Mouse (Mus musculus) liver, adult 2 months (tissue): ENCODE data around the gene Zzef1. TPM values are rescaled to one million over a fixed set of nuclear protein-coding genes. Genes with fewer than 3 reads are reported as not detected.

Experiments used
- DNase-seq: peaks from one replicate; pipeline ENCODE4 v3.0.0-alpha.2; 2011; ENCODE audit warnings: low read depth, low spot score; ENCODE audit errors: extremely low read depth
- H3K27ac ChIP-seq: fragments of 200-500 bp; replicated peaks from 2 replicates; pipeline ENCODE4 v1.5.1; 2012; ENCODE audit warnings: low read depth, mild to moderate bottlenecking, control low read depth, inconsistent platforms, low read length; ENCODE audit not compliant: insufficient read depth
- H3K27me3 ChIP-seq: fragments of 200-500 bp; 2 replicates; pipeline ENCODE4 v1.6.1; 2012; ENCODE audit warnings: mild to moderate bottlenecking, moderate library complexity, low read length, inconsistent platforms; ENCODE audit not compliant: control insufficient read depth, insufficient read depth
- H3K36me3 ChIP-seq: fragments of 200-500 bp; 2 replicates; pipeline ENCODE4 v1.6.1; 2012; ENCODE audit warnings: low read length, inconsistent platforms; ENCODE audit not compliant: control insufficient read depth, insufficient read depth
- H3K4me1 ChIP-seq: fragments of 200-500 bp; 2 replicates; pipeline ENCODE4 v1.6.1; 2011; ENCODE audit warnings: low read length; ENCODE audit not compliant: control insufficient read depth, insufficient read depth
- H3K4me3 ChIP-seq: fragments of 200-500 bp; 2 replicates; pipeline ENCODE4 v1.5.1; 2011; ENCODE audit warnings: low read depth, mild to moderate bottlenecking, control low read depth, low read length, moderate library complexity; ENCODE audit not compliant: insufficient read depth
- H3K79me2 ChIP-seq: fragments of 200-500 bp; 2 replicates; pipeline ENCODE4 v1.6.1; 2012; ENCODE audit warnings: inconsistent platforms, mild to moderate bottlenecking, low read length, moderate library complexity; ENCODE audit not compliant: control insufficient read depth, insufficient read depth
- H3K9ac ChIP-seq: fragments of 200-500 bp; 2 replicates; pipeline ENCODE4 v1.6.1; 2012; ENCODE audit warnings: low read depth, mild to moderate bottlenecking, control low read depth, inconsistent platforms, low read length
- CTCF ChIP-seq: fragments of 200-500 bp; IDR thresholded peaks from 2 replicates; pipeline ENCODE4 v1.5.1; 2011; ENCODE audit warnings: low read depth, low read length, control low read depth
- POLR2A ChIP-seq: fragments of 200-500 bp; IDR thresholded peaks from 2 replicates; pipeline ENCODE4 v1.6.1; 2011; ENCODE audit warnings: low read length, control low read depth; ENCODE audit not compliant: insufficient read depth; ENCODE audit errors: extremely low read depth
- WGBS: fragments of 180-500 bp; shearing (Covaris S2); methylation state at CpG from one replicate; pipeline ENCODE4 v1.1.7; 2018; 5-methylcytosine and 5-hydroxymethylcytosine counted together
- polyA plus RNA-seq: library from polyadenylated mRNA; depleted of rRNA; stranded (reverse); fragments of >200 nt; gene quantifications from 2 replicates; pipeline ENCODE4 v1.2.3, GENCODE M21; 2012
- total RNA-seq: library from RNA; depleted of rRNA; stranded (reverse); fragments of >200 nt; gene quantifications from 2 replicates; pipeline ENCODE4 v1.2.3, GENCODE M21; 2014

Zzef1 gene
- total and polyA plus RNA-seq, 2 experiments = 13.6 to 14.1 TPM

GRCm38 (mm10) chr11:72850419-72851131 is 54.5 kb downstream of the Zzef1 start:
- Histone ChIP-seq H3K27ac (no peak overlapping the region), H3K9ac (no peak overlapping the region), H3K4me3 (no peak overlapping the region), H3K27me3 (no peaks in the 10 kb centered on the region), H3K4me1 (no peaks in the 10 kb centered on the region), H3K79me2 (no peaks in the 10 kb centered on the region), H3K36me3 (peaks cover 67% of the 10 kb centered on the region)
- WGBS = 95% methylated on average over 9 of the region's 9 CpGs
- TF ChIP-seq POLR2A (no peak), CTCF (no peak)
- no peak for DNase-seq

- no peaks in the 10 kb centered on the region for H3K79me2 ChIP-seq
- WGBS = 92% methylated on average over 4 of the region's 4 CpGs
- H3K27ac ChIP-seq = no peak overlapping the region
- no peak overlapping the region for H3K9ac ChIP-seq
- no peak for TF ChIP-seq CTCF
- no peak for TF ChIP-seq POLR2A
- H3K4me3 ChIP-seq = no peak overlapping the region
- peaks cover 71% of the 10 kb centered on the region for H3K36me3 ChIP-seq
- no peak for DNase-seq
- no peaks in the 10 kb centered on the region for H3K27me3 ChIP-seq
- no peaks in the 10 kb centered on the region for H3K4me1 ChIP-seq
These were observed 55.2 kb downstream of the Zzef1 start for GRCm38 (mm10) chr11:72851214-72851613.

- H3K36me3 ChIP-seq = peaks cover 72% of the 10 kb centered on the region
- H3K27me3 ChIP-seq = no peaks in the 10 kb centered on the region
- H3K4me3 ChIP-seq = no peak overlapping the region
- H3K27ac ChIP-seq = no peak overlapping the region
- no peaks in the 10 kb centered on the region for H3K79me2 ChIP-seq
- DNase-seq = no peak
- TF ChIP-seq POLR2A = no peak
- TF ChIP-seq CTCF = no peak
- H3K9ac ChIP-seq = no peak overlapping the region
- no peaks in the 10 kb centered on the region for H3K4me1 ChIP-seq
- WGBS = 96% methylated on average over 1 of the region's 1 CpGs
These were observed 56.1 kb downstream of the Zzef1 start for GRCm38 (mm10) chr11:72852122-72852521.

- no peaks in the 10 kb centered on the region for H3K79me2 ChIP-seq
- H3K27me3 ChIP-seq = no peaks in the 10 kb centered on the region
- WGBS = 95% methylated on average over 4 of the region's 4 CpGs
- no peak overlapping the region for H3K9ac ChIP-seq
- H3K27ac ChIP-seq = no peak overlapping the region
- H3K4me1 ChIP-seq = no peaks in the 10 kb centered on the region
- H3K4me3 ChIP-seq = no peak overlapping the region
- no peak for DNase-seq
- no peak for TF ChIP-seq CTCF
- TF ChIP-seq POLR2A = no peak
- peaks cover 73% of the 10 kb centered on the region for H3K36me3 ChIP-seq
These were observed 57.1 kb downstream of the Zzef1 start for GRCm38 (mm10) chr11:72853086-72853485.

- TF ChIP-seq CTCF (no peak), POLR2A (no peak)
These were observed 58.2 kb downstream of the Zzef1 start for GRCm38 (mm10) chr11:72854251-72854650.

GRCm38 (mm10) chr11:72856764-72857163 is 60.7 kb downstream of the Zzef1 start:
- H3K4me1 ChIP-seq = no peaks in the 10 kb centered on the region
- WGBS = 97% methylated on average over 2 of the region's 2 CpGs
- no peak overlapping the region for H3K9ac ChIP-seq
- no peaks in the 10 kb centered on the region for H3K79me2 ChIP-seq
- DNase-seq = no peak
- H3K36me3 ChIP-seq = peaks cover 73% of the 10 kb centered on the region
- no peak overlapping the region for H3K27ac ChIP-seq
- TF ChIP-seq CTCF = no peak
- no peak for TF ChIP-seq POLR2A
- H3K4me3 ChIP-seq = no peak overlapping the region
- H3K27me3 ChIP-seq = no peaks in the 10 kb centered on the region

More at GRCm38 (mm10) chr11:72854251-72854650, 58.2 kb downstream of the Zzef1 start:
- Histone ChIP-seq H3K4me3 (no peak overlapping the region), H3K4me1 (no peaks in the 10 kb centered on the region), H3K27me3 (no peaks in the 10 kb centered on the region), H3K79me2 (no peaks in the 10 kb centered on the region), H3K27ac (no peak overlapping the region), H3K9ac (no peak overlapping the region), H3K36me3 (peaks cover 66% of the 10 kb centered on the region)
- DNase-seq = no peak
- WGBS = 89% methylated on average over 3 of the region's 3 CpGs
